Mouse (Mus musculus) lung, embryonic 16.5 days (tissue): ENCODE measurements around the gene Cables2. TPM values are rescaled to one million over a fixed set of nuclear protein-coding genes. Genes with fewer than 3 reads are reported as not detected.
A peak's percentile ranks its signal among the peaks of the same experiment; 100 is the strongest.

Experiments used
- ATAC-seq: fragments of 200-750 bp; cut with Nextera tagmentation; 2 replicates; pipeline ENCODE4 v1.8.0; 2017; ENCODE audit warnings: low read depth, mild to moderate bottlenecking, moderate library complexity
- H3K27ac ChIP-seq: fragments of 300-500 bp; sonication (generic); 2 replicates; pipeline ENCODE4 v1.5.1; 2014; ENCODE audit warnings: mild to moderate bottlenecking, control low read depth, low read length
- H3K27me3 ChIP-seq: fragments of 300-500 bp; sonication (generic); 2 replicates; pipeline ENCODE4 v1.6.1; 2014; ENCODE audit warnings: low read depth, low read length, mixed read lengths; ENCODE audit not compliant: control insufficient read depth, insufficient read depth
- H3K36me3 ChIP-seq: fragments of 300-500 bp; sonication (generic); 2 replicates; pipeline ENCODE4 v1.6.1; 2014; ENCODE audit warnings: low read length; ENCODE audit not compliant: control insufficient read depth, insufficient read depth
- H3K4me1 ChIP-seq: fragments of 300-500 bp; sonication (generic); replicated peaks from 2 replicates; pipeline ENCODE4 v1.6.1; 2014; ENCODE audit warnings: low read length, mixed read lengths; ENCODE audit not compliant: control insufficient read depth, insufficient read depth
- H3K4me2 ChIP-seq: fragments of 300-500 bp; sonication (generic); 2 replicates; pipeline ENCODE4 v1.6.1; 2014; ENCODE audit warnings: low read depth, low read length, control low read depth
- H3K4me3 ChIP-seq: fragments of 300-500 bp; sonication (generic); 2 replicates; pipeline ENCODE4 v1.5.1; 2014; ENCODE audit warnings: mild to moderate bottlenecking, low read length, control low read depth
- H3K9ac ChIP-seq: fragments of 300-500 bp; sonication (generic); 2 replicates; pipeline ENCODE4 v1.6.1; 2014; ENCODE audit warnings: low read length, control low read depth
- H3K9me3 ChIP-seq: fragments of 300-500 bp; sonication (generic); 2 replicates; pipeline ENCODE4 v1.6.1; 2016; ENCODE audit warnings: low read length; ENCODE audit not compliant: control insufficient read depth
- WGBS: fragments of 180-500 bp; shearing (Covaris S2); extraction: QIAGEN DNeasy Blood & Tissue Kit; methylation state at CpG from one replicate; pipeline ENCODE4 v1.1.7; 2014; 5-methylcytosine and 5-hydroxymethylcytosine counted together
- polyA plus RNA-seq: library from polyadenylated mRNA; unstranded; fragments of >200 nt; fragmentation: Nextera tagmentation; extraction: Ambion mirVana; gene quantifications from 2 replicates; pipeline ENCODE4 v1.2.1, GENCODE M21; 2015

Cables2 gene
- polyA plus RNA-seq, 1 experiment from 2014 or later = 8.4 TPM

- Histone ChIP-seq H3K4me3 (no peak overlapping the region), H3K9me3 (no peaks in the 10 kb centered on the region), H3K36me3 (no peaks in the 10 kb centered on the region), H3K27ac (peak overlapping the region; percentile 98), H3K9ac (peak overlapping the region; percentile 42; the same call in 1 of the 2 replicates), H3K27me3 (no peaks in the 10 kb centered on the region), H3K4me2 (peak overlapping the region; percentile 16), H3K4me1 (peaks cover 49% of the 10 kb centered on the region)
- peak; percentile 80 for ATAC-seq
- 23% methylated on average over 6 of the region's 6 CpGs for WGBS
These were observed 38.3 kb downstream of the Cables2 start for GRCm38 (mm10) chr2:180234980-180235379.

- H3K4me3 ChIP-seq = no peak overlapping the region
- peaks cover 49% of the 10 kb centered on the region for H3K4me1 ChIP-seq
- H3K36me3 ChIP-seq = no peaks in the 10 kb centered on the region
- no peaks in the 10 kb centered on the region for H3K27me3 ChIP-seq
- no peaks in the 10 kb centered on the region for H3K9me3 ChIP-seq
- peak; percentile 58 for ATAC-seq
- WGBS = 19% methylated on average over 8 of the region's 8 CpGs
- peak overlapping the region; percentile 98 for H3K27ac ChIP-seq
- peak overlapping the region; percentile 3; the same call in 1 of the 2 replicates for H3K4me2 ChIP-seq
- peak overlapping the region; percentile 29; the same call in 1 of the 2 replicates for H3K9ac ChIP-seq
These were observed 38.9 kb downstream of the Cables2 start for GRCm38 (mm10) chr2:180234353-180234752.

- H3K27me3 ChIP-seq = no peaks in the 10 kb centered on the region
- 59% methylated on average over 7 of the region's 7 CpGs for WGBS
- no peaks in the 10 kb centered on the region for H3K36me3 ChIP-seq
- peak overlapping the region; percentile 98 for H3K27ac ChIP-seq
- H3K4me2 ChIP-seq = no peak overlapping the region
- ATAC-seq = no peak
- H3K9me3 ChIP-seq = no peaks in the 10 kb centered on the region
- no peak overlapping the region for H3K4me3 ChIP-seq
- H3K4me1 ChIP-seq = peaks cover 53% of the 10 kb centered on the region
- H3K9ac ChIP-seq = no peak overlapping the region
These were observed 40.0 kb downstream of the Cables2 start for GRCm38 (mm10) chr2:180233101-180233904.

- Histone ChIP-seq H3K36me3 (no peaks in the 10 kb centered on the region), H3K27me3 (0 out of 2 replicates have a peak, but pooled peaks cover 2% of the 10 kb centered on the region), H3K4me3 (no peak overlapping the region), H3K4me1 (peaks cover 61% of the 10 kb centered on the region), H3K27ac (peak overlapping the region; percentile 47), H3K4me2 (no peak overlapping the region), H3K9me3 (no peaks in the 10 kb centered on the region), H3K9ac (peak overlapping the region; percentile 31)
- 32% methylated on average over 4 of the region's 4 CpGs for WGBS
- no peak for ATAC-seq
These were observed 42.8 kb downstream of the Cables2 start for GRCm38 (mm10) chr2:180230482-180230881.

- 59% methylated on average over 3 of the region's 3 CpGs for WGBS
- Histone ChIP-seq H3K4me1 (peaks cover 48% of the 10 kb centered on the region), H3K9ac (no peak overlapping the region), H3K27me3 (peaks cover 4% of the 10 kb centered on the region; the same call in 1 of the 2 replicates), H3K4me3 (no peak overlapping the region), H3K27ac (peak overlapping the region; percentile 86), H3K36me3 (no peaks in the 10 kb centered on the region), H3K9me3 (no peaks in the 10 kb centered on the region), H3K4me2 (no peak overlapping the region)
- ATAC-seq = no peak
These were observed 44.2 kb downstream of the Cables2 start for GRCm38 (mm10) chr2:180229129-180229528.

- peaks cover 43% of the 10 kb centered on the region for H3K4me1 ChIP-seq
- no peaks in the 10 kb centered on the region for H3K36me3 ChIP-seq
- H3K4me3 ChIP-seq = no peak overlapping the region
- H3K9me3 ChIP-seq = no peaks in the 10 kb centered on the region
- H3K27ac ChIP-seq = peak overlapping the region; percentile 86
- ATAC-seq = peak; percentile 42
- 27% methylated on average over 7 of the region's 7 CpGs for WGBS
- peaks cover 5% of the 10 kb centered on the region; the same call in 1 of the 2 replicates for H3K27me3 ChIP-seq
- peak overlapping the region; percentile 55 for H3K9ac ChIP-seq
- no peak overlapping the region for H3K4me2 ChIP-seq
These were observed 44.7 kb downstream of the Cables2 start for GRCm38 (mm10) chr2:180228592-180228991.

GRCm38 (mm10) chr2:180228060-180228458 lies 45.2 kb downstream of the Cables2 start:
- H3K27me3 ChIP-seq = peaks cover 5% of the 10 kb centered on the region; the same call in 1 of the 2 replicates
- WGBS = 33% methylated on average over 6 of the region's 6 CpGs
- peak overlapping the region; percentile 55 for H3K9ac ChIP-seq
- H3K4me1 ChIP-seq = peaks cover 42% of the 10 kb centered on the region
- H3K36me3 ChIP-seq = no peaks in the 10 kb centered on the region
- peak overlapping the region; percentile 86 for H3K27ac ChIP-seq
- no peaks in the 10 kb centered on the region for H3K9me3 ChIP-seq
- no peak overlapping the region for H3K4me3 ChIP-seq
- ATAC-seq = 0 out of 2 replicates have a peak, but pooled peaks have one; percentile 0
- H3K4me2 ChIP-seq = peak overlapping the region; percentile 51

GRCm38 (mm10) chr2:180227262-180228059 lies 45.8 kb downstream of the Cables2 start:
- Histone ChIP-seq H3K4me2 (peak overlapping the region; percentile 51), H3K9me3 (no peaks in the 10 kb centered on the region), H3K9ac (peak overlapping the region; percentile 55), H3K27me3 (peaks cover 5% of the 10 kb centered on the region; the same call in 1 of the 2 replicates), H3K36me3 (no peaks in the 10 kb centered on the region), H3K4me1 (peaks cover 41% of the 10 kb centered on the region), H3K27ac (peak overlapping the region; percentile 86), H3K4me3 (peak overlapping the region; percentile 28)
- ATAC-seq = peak; percentile 11
- 3% methylated on average over 21 of the region's 21 CpGs for WGBS
